Mouse (Mus musculus): ENCODE measurements around the gene Stpg3. TPM values are rescaled to one million over a fixed set of nuclear protein-coding genes. Genes with fewer than 3 reads are reported as not detected.
"Not testable (repeated sequence)": the region's sequence is repeated elsewhere in the genome, so short reads cannot be mapped to it uniquely, and the experiment has no call there.

Gene Stpg3
- not detected in 2 replicates for polyA plus RNA-seq (2014; fragmentation: Nextera tagmentation; extraction: Ambion mirVana)

DNA sequence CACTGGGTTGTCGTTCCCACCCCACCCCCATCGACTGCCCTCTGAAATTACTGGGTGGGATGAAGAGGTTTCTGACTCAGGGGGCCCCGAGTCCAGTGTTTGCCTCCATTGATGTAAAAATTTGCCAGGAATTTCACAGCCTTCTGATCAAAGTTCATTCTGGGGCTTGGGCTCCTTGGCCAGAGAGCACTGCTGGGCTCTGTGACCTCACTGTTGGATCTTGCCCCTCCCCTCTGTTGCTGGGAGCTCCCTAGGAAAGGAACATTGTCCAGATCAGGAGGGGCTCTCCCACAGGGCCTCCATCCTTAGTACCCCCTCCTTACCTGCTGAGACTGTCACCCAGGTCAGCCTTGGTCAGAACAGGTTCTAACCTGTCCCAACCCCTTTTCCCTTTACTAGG lies at the start of gene Stpg3:
Gene Stpg3, minus strand, starts transcription at position 194 of the 400 bp plus-strand sequence.
- no peak for DNase-seq (ENCODE audit: low spot score)
- Histone ChIP-seq H3K4me3 (replicated peaks; ENCODE audit: low read length) (no peak within 1 kb of the TSS), H3K27ac (no peak within 1 kb of the TSS), H3K36me3 (replicated peaks; ENCODE audit: control insufficient read depth, insufficient read depth) (no peaks in the 10 kb centered on the region; the same call in 1 of the 2 replicates), H3K9me3 (ENCODE audit: control insufficient read depth, low read length) (no peaks in the 10 kb centered on the region), H3K4me2 (replicated peaks) (no peak within 1 kb of the TSS), H3K9ac (no peak within 1 kb of the TSS), H3K27me3 (ENCODE audit: control insufficient read depth, insufficient read depth, low read length) (no peaks in the 10 kb centered on the region), H3K4me1 (replicated peaks; ENCODE audit: control insufficient read depth, insufficient read depth, low read length) (peaks cover 10% of the 10 kb centered on the region)
- 75% methylated on average over 3 of the region's 3 CpGs for WGBS
- ATAC-seq (ENCODE audit: low FRiP score): no peak

DNA sequence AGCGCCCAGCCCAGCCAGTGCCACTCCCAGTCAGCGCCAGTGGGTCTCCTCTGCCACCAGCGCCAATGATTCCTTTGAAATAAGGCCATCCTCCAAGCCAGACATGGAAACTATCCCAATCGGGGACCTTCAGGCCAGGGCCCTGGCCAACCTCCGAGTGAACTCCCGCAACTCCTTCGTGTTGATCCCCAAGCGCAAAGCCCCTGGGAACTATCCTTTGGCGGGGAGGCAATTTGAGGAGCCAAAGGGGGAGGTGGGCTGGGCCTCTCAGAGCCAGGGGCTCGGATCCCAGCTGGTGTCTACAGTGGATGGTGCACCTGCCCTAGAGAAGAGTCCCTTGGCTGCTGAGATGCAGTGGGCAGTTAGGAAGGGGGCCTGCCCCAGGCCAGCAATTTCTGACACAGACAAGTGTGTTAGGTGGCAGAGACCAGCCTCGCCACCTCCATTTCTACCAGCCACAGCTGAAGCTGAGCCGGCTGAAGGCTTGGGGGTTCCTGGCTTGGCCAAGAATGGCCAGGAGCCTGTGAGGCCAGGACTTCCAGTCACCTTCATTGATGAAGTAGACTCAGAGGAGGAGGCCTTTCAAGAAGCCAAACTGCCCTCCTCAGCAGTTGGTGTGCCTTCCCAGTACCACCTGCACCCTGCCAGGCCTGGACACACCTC lies 49.3 kb upstream of the Stpg3 start:
- ATAC-seq (ENCODE audit: low FRiP score) (no peak), DNase-seq (ENCODE audit: low spot score) (no peak)
- 0 out of 2 replicates have a peak, but pooled peaks cover 6% of the 10 kb centered on the region for H3K27me3 ChIP-seq (ENCODE audit: control insufficient read depth, insufficient read depth, low read length)
- 18% methylated on average over 12 of the region's 12 CpGs for WGBS
- peaks cover 7% of the 10 kb centered on the region for H3K36me3 ChIP-seq (replicated peaks; ENCODE audit: control insufficient read depth, insufficient read depth)
- H3K4me2 ChIP-seq (replicated peaks): peak overlapping the region; percentile 100
- no peaks in the 10 kb centered on the region for H3K9me3 ChIP-seq (ENCODE audit: control insufficient read depth, low read length)
- H3K4me1 ChIP-seq (replicated peaks; ENCODE audit: control insufficient read depth, insufficient read depth, low read length): peaks cover 45% of the 10 kb centered on the region
- H3K9ac ChIP-seq: peak overlapping the region; percentile 83
- 0 out of 2 replicates have a peak overlapping the region, but pooled peaks have one; percentile 79 for H3K27ac ChIP-seq
- peak overlapping the region; percentile 84 for H3K4me3 ChIP-seq (replicated peaks; ENCODE audit: low read length)

DNA sequence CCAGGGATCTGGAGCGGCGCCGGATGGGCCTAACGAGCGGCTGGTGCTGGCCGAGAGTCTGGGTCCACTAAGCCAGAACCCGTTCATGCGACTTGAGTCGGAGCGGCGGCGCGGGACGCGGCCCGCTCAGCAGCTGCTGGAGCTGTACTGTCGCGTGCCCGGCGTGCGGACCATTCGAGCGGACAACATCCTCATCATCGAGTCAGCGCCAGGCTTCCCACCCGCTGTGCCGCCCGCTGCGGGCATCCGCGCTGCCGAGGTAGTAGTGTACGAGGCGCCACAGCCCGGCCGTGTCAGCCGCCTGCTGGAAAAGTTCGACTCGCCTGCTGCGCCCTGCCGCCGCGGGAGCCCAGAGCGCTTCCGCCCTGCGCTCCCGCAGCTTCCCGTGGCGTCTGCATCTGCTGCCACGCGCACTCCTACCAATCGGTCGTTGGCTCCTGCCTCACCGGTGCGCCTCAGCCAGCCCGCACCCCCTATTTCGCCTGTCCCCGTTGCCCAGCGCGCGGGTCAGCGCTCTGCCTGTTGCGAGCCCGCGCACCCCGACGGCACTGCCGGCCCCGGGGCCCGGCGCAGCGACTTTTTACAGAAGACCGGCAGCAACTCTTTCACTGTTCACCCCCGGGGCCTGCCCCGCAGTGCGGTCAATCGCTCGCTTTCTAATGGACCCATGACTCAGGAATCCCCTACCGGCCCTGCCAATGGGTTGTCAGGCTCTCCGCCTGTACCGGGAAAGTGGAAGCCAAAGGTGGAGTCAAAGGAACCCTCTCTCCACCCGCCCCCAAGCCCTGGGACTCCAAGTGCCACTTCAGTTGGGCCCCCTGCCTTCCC lies 48.6 kb upstream of the Stpg3 start:
- Histone ChIP-seq H3K36me3 (replicated peaks; ENCODE audit: control insufficient read depth, insufficient read depth) (peaks cover 4% of the 10 kb centered on the region), H3K4me2 (replicated peaks) (peak overlapping the region; percentile 100), H3K4me1 (replicated peaks; ENCODE audit: control insufficient read depth, insufficient read depth, low read length) (peaks cover 45% of the 10 kb centered on the region), H3K27me3 (ENCODE audit: control insufficient read depth, insufficient read depth, low read length) (0 out of 2 replicates have a peak, but pooled peaks cover 6% of the 10 kb centered on the region), H3K27ac (peak overlapping the region; percentile 79), H3K4me3 (replicated peaks; ENCODE audit: low read length) (peak overlapping the region; percentile 84), H3K9me3 (ENCODE audit: control insufficient read depth, low read length) (no peaks in the 10 kb centered on the region), H3K9ac (peak overlapping the region; percentile 83)
- ATAC-seq (ENCODE audit: low FRiP score): peak; percentile 46
- under 1% methylated on average over 81 of the region's 82 CpGs for whole genome bisulfite sequencing
- no peak for DNase-seq (ENCODE audit: low spot score)

DNA sequence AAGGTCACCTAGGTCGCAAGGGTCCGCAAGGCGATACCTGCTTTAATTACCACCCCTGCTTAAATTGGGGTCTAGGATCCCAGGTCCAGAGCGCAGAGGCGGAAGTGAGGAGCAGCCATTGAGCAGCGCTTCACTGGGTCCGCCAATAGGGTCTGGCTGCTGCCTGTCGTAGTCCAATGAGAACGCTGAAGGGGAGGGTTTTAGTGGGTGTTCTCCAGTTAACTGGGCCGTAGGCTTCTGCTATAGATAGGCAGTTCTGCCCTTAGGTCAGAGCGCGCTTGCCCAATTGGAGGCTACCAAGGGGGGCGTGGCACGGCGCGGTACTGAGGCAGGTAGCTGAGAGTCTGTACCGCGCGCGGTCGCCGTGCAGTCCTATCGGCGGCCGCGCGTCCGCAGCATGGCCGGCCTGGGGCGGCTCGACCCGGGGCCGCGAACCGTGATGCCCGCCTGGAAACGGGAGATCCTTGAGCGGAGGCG lies 47.9 kb upstream of the Stpg3 start, which contains the start of gene Tprn:
Gene Tprn, plus strand, starts transcription at position 328 of the 477 bp plus-strand sequence.
- Histone ChIP-seq H3K9ac (peak within 1 kb of the TSS; percentile 83), H3K27me3 (ENCODE audit: control insufficient read depth, insufficient read depth, low read length) (0 out of 2 replicates have a peak, but pooled peaks cover 6% of the 10 kb centered on the region), H3K4me2 (replicated peaks) (peak within 1 kb of the TSS; percentile 100), H3K4me3 (replicated peaks; ENCODE audit: low read length) (peak within 1 kb of the TSS; percentile 84), H3K4me1 (replicated peaks; ENCODE audit: control insufficient read depth, insufficient read depth, low read length) (peaks cover 41% of the 10 kb centered on the region), H3K36me3 (replicated peaks; ENCODE audit: control insufficient read depth, insufficient read depth) (no peaks in the 10 kb centered on the region), H3K27ac (peak within 1 kb of the TSS; percentile 80), H3K9me3 (ENCODE audit: control insufficient read depth, low read length) (no peaks in the 10 kb centered on the region)
- ATAC-seq (ENCODE audit: low FRiP score) (peak; percentile 98), DNase-seq (ENCODE audit: low spot score) (peak; percentile 93)
- under 1% methylated on average over 27 of the region's 39 CpGs for WGBS

DNA sequence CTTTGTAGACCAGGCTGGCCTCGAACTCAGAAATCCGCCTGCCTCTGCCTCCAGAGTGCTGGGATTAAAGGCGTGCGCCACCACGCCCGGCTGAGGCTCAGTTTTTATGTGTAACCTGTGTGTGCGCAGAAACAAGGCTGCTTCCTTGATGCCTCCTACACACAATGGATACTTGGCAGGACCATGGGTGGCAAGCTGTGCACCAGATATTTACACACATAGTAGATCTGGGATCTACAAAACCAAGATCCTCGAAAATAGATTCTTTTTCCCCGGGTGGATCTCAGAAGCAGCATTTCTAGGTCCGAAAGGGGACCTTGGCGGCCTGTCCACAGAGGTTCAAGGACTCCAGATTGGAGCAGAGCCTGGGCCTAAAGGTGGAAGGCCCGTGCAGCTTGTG lies 47.4 kb upstream of the Stpg3 start:
- DNase-seq (ENCODE audit: low spot score) (no peak), ATAC-seq (ENCODE audit: low FRiP score) (no peak)
- 54% methylated on average over 11 of the region's 12 CpGs for WGBS
- H3K27ac ChIP-seq: peak overlapping the region; percentile 80
- H3K9me3 ChIP-seq (ENCODE audit: control insufficient read depth, low read length): no peaks in the 10 kb centered on the region
- H3K4me3 ChIP-seq (replicated peaks; ENCODE audit: low read length): peak overlapping the region; percentile 84
- H3K9ac ChIP-seq: peak overlapping the region; percentile 61
- 0 out of 2 replicates have a peak, but pooled peaks cover 6% of the 10 kb centered on the region for H3K27me3 ChIP-seq (ENCODE audit: control insufficient read depth, insufficient read depth, low read length)
- H3K4me1 ChIP-seq (replicated peaks; ENCODE audit: control insufficient read depth, insufficient read depth, low read length): peaks cover 37% of the 10 kb centered on the region
- H3K36me3 ChIP-seq (replicated peaks; ENCODE audit: control insufficient read depth, insufficient read depth): no peaks in the 10 kb centered on the region
- H3K4me2 ChIP-seq (replicated peaks): peak overlapping the region; percentile 100

DNA sequence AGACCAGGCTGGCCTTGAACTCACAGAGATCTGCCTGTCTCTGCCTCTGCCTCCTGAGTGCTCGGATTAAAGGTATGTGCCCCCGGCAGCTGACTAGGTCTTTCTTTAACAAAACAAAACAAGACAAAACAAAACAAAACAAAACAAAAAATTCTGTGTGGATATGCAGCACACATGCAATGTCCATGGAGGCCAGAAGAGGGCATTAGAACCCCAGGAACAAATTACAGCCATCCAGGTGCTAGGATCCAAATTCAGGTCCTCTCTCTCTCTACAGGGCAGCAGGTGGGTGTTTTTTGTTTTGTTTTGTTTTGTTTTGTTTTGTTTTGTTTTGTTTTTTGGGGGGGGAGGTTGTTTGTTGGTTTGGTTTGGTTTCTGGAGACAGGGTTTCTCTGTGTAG lies 44.5 kb upstream of the Stpg3 start:
- no peaks in the 10 kb centered on the region for H3K36me3 ChIP-seq (replicated peaks; ENCODE audit: control insufficient read depth, insufficient read depth)
- H3K4me2 ChIP-seq (replicated peaks): no peak overlapping the region
- H3K4me1 ChIP-seq (replicated peaks; ENCODE audit: control insufficient read depth, insufficient read depth, low read length): peaks cover 23% of the 10 kb centered on the region
- ATAC-seq (ENCODE audit: low FRiP score): no peak
- DNase-seq (ENCODE audit: low spot score): no peak
- WGBS: 47% methylated on average over 2 of the region's 2 CpGs
- H3K4me3 ChIP-seq (replicated peaks; ENCODE audit: low read length): no peak overlapping the region
- no peak overlapping the region for H3K9ac ChIP-seq
- H3K27me3 ChIP-seq (ENCODE audit: control insufficient read depth, insufficient read depth, low read length): 0 out of 2 replicates have a peak, but pooled peaks cover under 1% of the 10 kb centered on the region
- H3K27ac ChIP-seq: no peak overlapping the region
- no peaks in the 10 kb centered on the region for H3K9me3 ChIP-seq (ENCODE audit: control insufficient read depth, low read length)

DNA sequence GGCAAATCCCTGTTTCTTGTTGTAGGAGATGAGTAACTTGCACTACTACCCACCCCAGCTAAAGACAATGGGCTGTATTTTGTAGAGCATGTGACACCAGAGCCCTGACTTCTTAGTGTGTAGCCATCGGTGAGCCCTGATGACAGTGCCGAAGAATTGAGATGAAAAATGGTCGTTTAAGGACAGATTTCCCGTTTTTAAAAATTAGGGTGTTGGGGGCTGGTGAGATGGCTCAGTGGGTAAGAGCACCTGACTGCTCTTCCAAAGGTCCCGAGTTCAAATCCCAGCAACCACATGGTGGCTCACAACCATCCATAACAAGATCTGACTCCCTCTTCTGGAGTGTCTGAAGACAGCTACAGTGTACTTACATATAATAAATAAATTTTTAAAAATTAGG lies 42.8 kb upstream of the Stpg3 start:
- H3K4me2 ChIP-seq (replicated peaks); H3K9me3 ChIP-seq (ENCODE audit: control insufficient read depth, low read length); H3K27ac ChIP-seq; DNase-seq (ENCODE audit: low spot score); H3K36me3 ChIP-seq (replicated peaks; ENCODE audit: control insufficient read depth, insufficient read depth); H3K27me3 ChIP-seq (ENCODE audit: control insufficient read depth, insufficient read depth, low read length); ATAC-seq (ENCODE audit: low FRiP score); H3K4me3 ChIP-seq (replicated peaks; ENCODE audit: low read length); H3K9ac ChIP-seq: not testable (repeated sequence)
- WGBS: 91% methylated on average over 5 of the region's 5 CpGs
- peaks cover 15% of the 10 kb centered on the region for H3K4me1 ChIP-seq (replicated peaks; ENCODE audit: control insufficient read depth, insufficient read depth, low read length)

DNA sequence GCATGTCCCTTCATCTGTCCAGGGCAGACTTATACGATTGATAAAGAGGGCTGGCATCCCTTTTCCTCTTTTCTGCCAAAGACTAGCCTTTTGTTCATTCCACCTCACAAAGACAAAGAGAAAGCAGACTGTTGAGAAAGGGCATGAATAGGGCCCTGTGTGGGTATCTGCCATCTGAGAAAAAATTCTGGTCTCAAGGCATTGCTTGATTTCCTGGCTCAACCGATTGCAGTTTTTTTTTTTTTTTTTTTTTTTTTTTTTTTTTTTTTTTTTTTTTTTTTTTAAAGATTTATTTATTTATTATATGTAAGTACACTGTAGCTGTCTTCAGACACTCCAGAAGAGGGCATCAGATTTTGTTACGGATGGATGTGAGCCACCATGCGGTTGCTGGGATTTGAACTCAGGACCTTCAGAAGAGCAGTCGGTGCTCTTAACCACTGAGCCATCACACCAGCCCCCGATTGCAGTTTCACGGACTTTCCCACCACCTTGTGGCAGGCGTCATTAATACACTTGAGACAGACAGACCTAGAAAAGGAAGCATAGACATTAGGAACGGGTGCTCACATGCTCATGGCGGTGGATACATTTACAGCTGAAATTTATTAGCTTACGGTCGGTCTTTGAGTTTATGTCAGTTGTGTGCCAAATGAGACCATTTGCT lies 42.1 kb upstream of the Stpg3 start:
- not testable (repeated sequence) for ATAC-seq (ENCODE audit: low FRiP score); H3K9me3 ChIP-seq (ENCODE audit: control insufficient read depth, low read length); DNase-seq (ENCODE audit: low spot score); H3K27ac ChIP-seq; H3K27me3 ChIP-seq (ENCODE audit: control insufficient read depth, insufficient read depth, low read length)
- WGBS: 61% methylated on average over 11 of the region's 12 CpGs
- H3K9ac ChIP-seq: peak overlapping the region; percentile 73
- H3K4me3 ChIP-seq (replicated peaks; ENCODE audit: low read length): peak overlapping the region; percentile 70
- H3K4me2 ChIP-seq (replicated peaks): peak overlapping the region; percentile 100
- peaks cover 12% of the 10 kb centered on the region for H3K36me3 ChIP-seq (replicated peaks; ENCODE audit: control insufficient read depth, insufficient read depth)
- H3K4me1 ChIP-seq (replicated peaks; ENCODE audit: control insufficient read depth, insufficient read depth, low read length): peaks cover 15% of the 10 kb centered on the region
